Mouse (Mus musculus) kidney, postnatal 0 days (tissue): ENCODE results near the gene Gm20388. TPM values are rescaled to one million over a fixed set of nuclear protein-coding genes. Genes with fewer than 3 reads are reported as not detected.

Experiments
- ATAC-seq: fragments of 200-750 bp; cut with Nextera tagmentation; replicated peaks from 2 replicates; pipeline ENCODE4 v1.8.0; 2017; ENCODE audit warnings: low read depth, moderate number of reproducible peaks, moderate TSS enrichment, moderate library complexity; ENCODE audit not compliant: low FRiP score
- DNase-seq: peaks from one replicate; pipeline ENCODE4 v3.0.0-alpha.2; 2016; ENCODE audit warnings: low spot score
- H3K27ac ChIP-seq: fragments of 300-500 bp; sonication (generic); 2 replicates; pipeline ENCODE4 v1.5.1; 2014; ENCODE audit warnings: mild to moderate bottlenecking
- H3K27me3 ChIP-seq: fragments of 300-500 bp; sonication (generic); 2 replicates; pipeline ENCODE4 v1.6.1; 2014; ENCODE audit warnings: low read length, mixed read lengths; ENCODE audit not compliant: insufficient read depth
- H3K36me3 ChIP-seq: fragments of 300-500 bp; sonication (generic); 2 replicates; pipeline ENCODE4 v1.6.1; 2014; ENCODE audit warnings: low read length, mixed read lengths; ENCODE audit not compliant: insufficient read depth
- H3K4me1 ChIP-seq: fragments of 300-500 bp; sonication (generic); replicated peaks from 2 replicates; pipeline ENCODE4 v1.6.1; 2014; ENCODE audit warnings: antibody characterized with exemption, low read length, mixed read lengths; ENCODE audit not compliant: insufficient read depth
- H3K4me2 ChIP-seq: fragments of 300-500 bp; sonication (generic); 2 replicates; pipeline ENCODE4 v1.6.1; 2014; ENCODE audit warnings: mild to moderate bottlenecking, low read length, moderate library complexity, mixed read lengths
- H3K4me3 ChIP-seq: fragments of 300-500 bp; sonication (generic); replicated peaks from 2 replicates; pipeline ENCODE4 v1.5.1; 2014; ENCODE audit warnings: low read depth, low read length
- H3K9ac ChIP-seq: fragments of 300-500 bp; sonication (generic); 2 replicates; pipeline ENCODE4 v1.6.1; 2014; ENCODE audit warnings: low read depth, low read length
- H3K9me3 ChIP-seq: fragments of 300-500 bp; sonication (generic); replicated peaks from 2 replicates; pipeline ENCODE4 v1.6.1; 2016; ENCODE audit warnings: low read length, inconsistent platforms, mixed read lengths
- CTCF ChIP-seq: IDR thresholded peaks from 2 replicates; pipeline ENCODE4 v1.5.1; 2016; ENCODE audit warnings: antibody characterized with exemption, low read depth, mild to moderate bottlenecking, moderate library complexity
- whole genome bisulfite sequencing: fragments of 180-500 bp; shearing (Covaris S2); extraction: QIAGEN DNeasy Blood & Tissue Kit; methylation state at CpG from one replicate; pipeline ENCODE4 v1.1.7; 2014; 5-methylcytosine and 5-hydroxymethylcytosine counted together
- polyA plus RNA-seq: library from polyadenylated mRNA; unstranded; fragments of >200 nt; fragmentation: Nextera tagmentation; extraction: Ambion mirVana; gene quantifications from 2 replicates; pipeline ENCODE4 v1.2.1, GENCODE M21; 2015

Gm20388 gene
- polyA plus RNA-seq, 1 experiment from 2014 or later, result not detected

GRCm38 (mm10) chr8:120244553-120244952, 333.9 kb downstream of the Gm20388 start:
- Histone ChIP-seq H3K27me3 (no peaks in the 10 kb centered on the region), H3K9ac (no peak overlapping the region), H3K4me3 (no peak overlapping the region), H3K27ac (no peak overlapping the region), H3K36me3 (0 out of 2 replicates have a peak, but pooled peaks cover 2% of the 10 kb centered on the region), H3K9me3 (no peaks in the 10 kb centered on the region), H3K4me1 (no peaks in the 10 kb centered on the region), H3K4me2 (no peak overlapping the region)
- DNase-seq (no peak), ATAC-seq (no peak)
- 93% methylated on average over 10 of the region's 10 CpGs for WGBS
- TF ChIP-seq CTCF, result peak; percentile 40

- H3K27me3 ChIP-seq, result no peaks in the 10 kb centered on the region
- no peaks in the 10 kb centered on the region for H3K9me3 ChIP-seq
- DNase-seq (no peak), ATAC-seq (no peak)
- TF ChIP-seq CTCF, result peak; percentile 50
- no peak overlapping the region for H3K4me2 ChIP-seq
- 0 out of 2 replicates have a peak, but pooled peaks cover 7% of the 10 kb centered on the region for H3K4me1 ChIP-seq
- 0 out of 2 replicates have a peak, but pooled peaks cover 2% of the 10 kb centered on the region for H3K36me3 ChIP-seq
- H3K9ac ChIP-seq, result no peak overlapping the region
- no peak overlapping the region for H3K27ac ChIP-seq
- no peak overlapping the region for H3K4me3 ChIP-seq
- WGBS, result 76% methylated on average over 5 of the region's 5 CpGs
These were observed 337.0 kb downstream of the Gm20388 start for GRCm38 (mm10) chr8:120247618-120248017.

- 79% methylated on average over 7 of the region's 7 CpGs for WGBS
- H3K4me3 ChIP-seq, result no peak overlapping the region
- H3K27ac ChIP-seq, result no peak overlapping the region
- no peak for TF ChIP-seq CTCF
- H3K9me3 ChIP-seq, result no peaks in the 10 kb centered on the region
- H3K4me1 ChIP-seq, result 0 out of 2 replicates have a peak, but pooled peaks cover 7% of the 10 kb centered on the region
- H3K4me2 ChIP-seq, result no peak overlapping the region
- ATAC-seq, result no peak
- H3K27me3 ChIP-seq, result no peaks in the 10 kb centered on the region
- DNase-seq, result no peak
- H3K36me3 ChIP-seq, result 0 out of 2 replicates have a peak, but pooled peaks cover 2% of the 10 kb centered on the region
- H3K9ac ChIP-seq, result no peak overlapping the region
These were observed 337.4 kb downstream of the Gm20388 start for GRCm38 (mm10) chr8:120248031-120248430.

- DNase-seq (no peak), ATAC-seq (no peak)
- Histone ChIP-seq H3K4me2 (no peak overlapping the region), H3K36me3 (0 out of 2 replicates have a peak, but pooled peaks cover 2% of the 10 kb centered on the region), H3K4me3 (no peak overlapping the region), H3K9ac (no peak overlapping the region), H3K4me1 (0 out of 2 replicates have a peak, but pooled peaks cover 7% of the 10 kb centered on the region), H3K27me3 (no peaks in the 10 kb centered on the region), H3K9me3 (no peaks in the 10 kb centered on the region), H3K27ac (no peak overlapping the region)
- WGBS, result 94% methylated on average over 4 of the region's 4 CpGs
- no peak for TF ChIP-seq CTCF
These were observed 337.8 kb downstream of the Gm20388 start for GRCm38 (mm10) chr8:120248451-120248850.

DNA sequence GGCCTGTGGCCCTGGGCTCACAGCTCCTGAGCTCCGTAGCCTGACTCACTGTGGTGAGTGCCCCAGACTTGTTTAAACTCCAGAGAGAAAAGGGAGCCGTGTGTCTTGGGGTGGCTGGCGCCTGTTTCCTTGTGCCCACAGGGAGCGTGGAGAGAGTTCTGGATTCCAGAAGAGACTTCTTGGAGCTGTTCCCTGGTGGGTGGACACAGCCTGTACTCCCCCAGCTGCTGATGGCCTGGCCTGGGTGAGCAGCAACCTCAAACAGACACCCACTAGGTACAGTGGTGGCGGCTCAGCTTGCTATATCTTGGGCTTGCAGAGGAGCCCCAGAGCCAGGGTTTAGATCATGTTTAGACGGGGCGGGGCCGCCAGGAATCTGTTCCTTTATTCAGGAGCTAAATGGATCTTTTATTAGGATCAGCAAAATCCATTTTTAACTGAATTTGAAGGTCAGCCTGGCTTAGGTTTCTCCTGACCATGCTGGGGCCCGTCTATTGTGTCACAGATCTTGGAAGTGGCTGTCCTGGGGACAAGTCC, 339.2 kb downstream of the Gm20388 start:
- TF ChIP-seq CTCF, result no peak
- no peak overlapping the region for H3K27ac ChIP-seq

GRCm38 (mm10) chr8:120250750-120251410, 340.2 kb downstream of the Gm20388 start:
- ATAC-seq, result no peak

More for the DNA sequence above, 339.2 kb downstream of the Gm20388 start:
- ATAC-seq (no peak), DNase-seq (no peak)
- H3K27me3 ChIP-seq, result no peaks in the 10 kb centered on the region
- 0 out of 2 replicates have a peak, but pooled peaks cover 2% of the 10 kb centered on the region for H3K36me3 ChIP-seq
- 84% methylated on average over 9 of the region's 9 CpGs for WGBS
- H3K4me3 ChIP-seq, result no peak overlapping the region
- no peak overlapping the region for H3K4me2 ChIP-seq
- H3K9me3 ChIP-seq, result no peaks in the 10 kb centered on the region
- H3K4me1 ChIP-seq, result 0 out of 2 replicates have a peak, but pooled peaks cover 7% of the 10 kb centered on the region
- H3K9ac ChIP-seq, result no peak overlapping the region

More at GRCm38 (mm10) chr8:120250750-120251410, 340.2 kb downstream of the Gm20388 start:
- Histone ChIP-seq H3K4me2 (no peak overlapping the region), H3K36me3 (no peaks in the 10 kb centered on the region), H3K4me3 (no peak overlapping the region), H3K9me3 (no peaks in the 10 kb centered on the region), H3K27me3 (no peaks in the 10 kb centered on the region), H3K27ac (no peak overlapping the region), H3K9ac (no peak overlapping the region), H3K4me1 (0 out of 2 replicates have a peak, but pooled peaks cover 7% of the 10 kb centered on the region)
- DNase-seq, result no peak
- TF ChIP-seq CTCF, result no peak
- WGBS, result 56% methylated on average over 16 of the region's 16 CpGs
